Mouse (Mus musculus) cerebellum, adult 2 months (tissue): ENCODE results near the gene Grin3b.

Source experiments
- CTCF ChIP-seq: fragments of 200-500 bp; IDR thresholded peaks from 2 replicates; pipeline ENCODE4 v1.5.1; 2011; ENCODE audit warnings: low read depth, mild to moderate bottlenecking, control low read depth, low read length, moderate library complexity, borderline replicate concordance; ENCODE audit not compliant: insufficient read depth
- POLR2A ChIP-seq: fragments of 200-500 bp; IDR thresholded peaks from 2 replicates; pipeline ENCODE4 v1.6.1; 2011; ENCODE audit warnings: low read length, control low read depth, borderline replicate concordance; ENCODE audit not compliant: insufficient read depth

DNA sequence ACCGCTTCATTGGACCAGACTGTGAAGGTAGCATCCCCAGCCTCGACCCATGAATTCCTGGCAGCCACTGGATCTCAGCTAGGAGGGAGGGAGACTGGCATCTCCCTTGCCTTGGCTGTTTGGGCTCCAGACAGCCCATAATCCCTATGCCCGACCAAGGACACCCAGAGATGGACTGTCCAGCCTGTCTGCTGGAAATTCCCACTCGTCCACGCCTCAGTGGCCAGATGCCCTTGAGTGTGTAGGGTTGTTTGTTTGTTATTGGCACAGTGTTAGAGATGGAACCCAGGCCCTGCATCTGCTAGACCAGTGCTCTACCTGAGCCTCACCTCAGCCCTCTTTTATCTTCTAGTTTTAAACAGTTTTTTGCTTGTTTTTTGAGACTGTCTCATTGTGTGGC, 5.2 kb upstream of the Grin3b start:
- TF ChIP-seq CTCF (no peak), POLR2A (no peak)
